Mouse (Mus musculus): ENCODE results near the gene Ddx5. TPM values are rescaled to one million over a fixed set of nuclear protein-coding genes. Genes with fewer than 3 reads are reported as not detected.

Gene Ddx5
- total and polyA plus RNA-seq, 3 experiments: 269 to 1,169 (median 505) TPM

DNA sequence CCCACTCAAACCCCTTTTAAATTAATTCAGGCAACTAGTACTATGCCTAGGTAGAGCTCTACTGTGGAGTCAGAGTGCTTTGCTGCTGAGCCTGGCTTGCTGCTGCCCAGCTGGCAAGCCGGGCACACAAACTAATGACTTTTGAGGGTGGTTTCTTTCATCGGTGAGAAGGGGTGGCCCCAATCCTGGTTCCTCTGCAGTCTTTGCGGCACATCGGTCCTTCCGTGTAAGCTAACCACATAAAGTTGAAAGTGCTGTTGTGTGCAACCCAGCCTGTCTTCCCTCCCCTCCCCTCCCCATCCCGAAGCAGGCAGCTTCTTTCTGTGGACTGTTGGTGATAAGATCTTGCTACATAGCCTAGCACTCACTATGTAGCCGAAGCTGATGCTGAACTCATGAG is 36.9 kb downstream of the Ddx5 start (continued):
- TF ChIP-seq NRF1 (IDR thresholded peaks at IDR 0.05; ENCODE audit: low read depth, low read length): no peak
- peak; percentile 66 for TF ChIP-seq MXI1 (IDR thresholded peaks at IDR 0.05; ENCODE audit: low read depth, low read length)
- TF ChIP-seq RAD21 (IDR thresholded peaks at IDR 0.05; ENCODE audit: low read depth, low read length): no peak; the same call in 1 of the 2 replicates
- peak; percentile 80 for TF ChIP-seq TCF12 (IDR thresholded peaks at IDR 0.05; ENCODE audit: low read depth, low read length)
- peak; percentile 74 for TF ChIP-seq ZMIZ1 (IDR thresholded peaks at IDR 0.05; ENCODE audit: low read depth, low read length)
- no peak for TF ChIP-seq ZC3H11A (IDR thresholded peaks at IDR 0.05; ENCODE audit: low read depth, low read length)
- TF ChIP-seq GABPA (IDR thresholded peaks at IDR 0.05; ENCODE audit: insufficient replicate concordance, low read depth, low read length): no peak
- peak; percentile 88 for TF ChIP-seq IRF4 (IDR thresholded peaks at IDR 0.05; ENCODE audit: low read depth, low read length)
- no peak for TF ChIP-seq E2F4 (IDR thresholded peaks at IDR 0.05; ENCODE audit: insufficient replicate concordance, low read depth, low read length)
- TF ChIP-seq KAT2A (IDR thresholded peaks at IDR 0.05; ENCODE audit: insufficient replicate concordance, low read length): no peak
- no peak for TF ChIP-seq RCOR1 (conservative IDR thresholded peaks at IDR 0.05; ENCODE audit: low read depth, low read length)
- TF ChIP-seq USF2 (conservative IDR thresholded peaks at IDR 0.05; ENCODE audit: low read depth, low read length): no peak
- TF ChIP-seq CTCF (conservative IDR thresholded peaks at IDR 0.05 in 1 of 2, IDR thresholded peaks at IDR 0.05 in 1 of 2; ENCODE audit: low read depth in 2 of 2, low read length in 2 of 2): no peak
- TF ChIP-seq CHD1 (IDR thresholded peaks at IDR 0.05; ENCODE audit: low read depth, low read length): 0 out of 2 replicates have a peak, but pooled peaks have one; percentile 76

DNA sequence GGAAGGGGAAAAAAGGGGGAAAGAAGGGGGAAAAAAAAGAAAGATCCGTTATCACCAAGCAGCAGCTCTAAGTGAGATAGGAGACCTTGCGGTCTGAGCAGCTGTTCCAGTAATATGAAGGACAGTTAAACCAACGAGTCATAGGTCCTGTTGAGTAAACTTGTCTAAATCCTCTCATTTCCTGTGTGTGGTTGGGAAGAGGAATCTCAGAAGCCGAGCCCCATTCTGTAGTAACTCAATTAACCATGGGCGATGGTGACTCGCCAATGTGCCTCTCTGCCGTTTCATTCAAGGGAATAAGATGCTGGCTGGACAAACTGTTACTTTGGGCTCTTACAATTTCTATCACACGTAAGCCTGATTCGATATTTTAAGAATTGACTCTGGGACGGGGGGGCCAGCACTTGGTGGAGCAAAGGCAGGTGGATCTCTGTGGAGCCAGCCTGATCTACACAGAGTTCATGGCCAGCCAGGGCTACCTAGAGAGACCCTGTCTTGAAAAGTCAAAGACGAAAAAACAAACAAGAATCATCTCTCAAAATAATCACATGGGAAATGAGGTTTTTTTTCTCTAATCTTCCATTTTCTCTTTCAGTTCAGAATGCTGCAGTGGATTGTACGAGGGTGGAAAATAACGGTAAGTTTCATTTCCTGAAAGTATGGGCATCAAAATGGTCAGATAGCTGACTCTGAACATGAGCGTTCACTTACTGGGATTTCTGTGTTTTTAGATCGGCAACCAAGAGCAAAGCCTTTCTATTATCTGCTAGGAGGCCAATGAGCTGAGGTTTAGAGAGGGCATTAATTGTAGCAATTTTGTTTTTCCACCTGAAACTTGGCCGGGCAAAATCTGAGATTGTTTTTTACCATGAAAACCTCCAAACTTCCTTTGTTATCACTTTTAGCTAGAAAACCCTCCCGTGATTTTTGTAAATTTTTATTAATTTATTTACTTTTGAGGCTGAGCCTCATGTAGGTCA is 37.7 kb downstream of the Ddx5 start, which contains the start of gene Milr1:
Gene Milr1 (plus strand): TSS at position 188 of the 980 bp plus-strand sequence.
- H3K27ac ChIP-seq (ENCODE audit: insufficient read depth, low read depth): peak within 1 kb of the TSS; percentile 95
- TF ChIP-seq CHD1 (IDR thresholded peaks at IDR 0.05; ENCODE audit: low read depth, low read length) (peak; percentile 82), HCFC1 (IDR thresholded peaks at IDR 0.05; ENCODE audit: low read depth, low read length) (no peak), NRF1 (IDR thresholded peaks at IDR 0.05; ENCODE audit: low read depth, low read length) (no peak), TCF12 (IDR thresholded peaks at IDR 0.05; ENCODE audit: low read depth, low read length) (peak; percentile 49; the same call in 1 of the 2 replicates), ZC3H11A (IDR thresholded peaks at IDR 0.05; ENCODE audit: low read depth, low read length) (no peak), MYC (IDR thresholded peaks at IDR 0.05; ENCODE audit: low read depth, low read length) (peak; percentile 91), CHD2 (IDR thresholded peaks at IDR 0.05; ENCODE audit: low read length) (peak; percentile 70), IRF4 (IDR thresholded peaks at IDR 0.05; ENCODE audit: low read depth, low read length) (peak; percentile 94), USF1 (IDR thresholded peaks at IDR 0.05; ENCODE audit: low read depth, low read length) (no peak), CTCF (conservative IDR thresholded peaks at IDR 0.05 in 1 of 2, IDR thresholded peaks at IDR 0.05 in 1 of 2; ENCODE audit: low read depth in 2 of 2, low read length in 2 of 2) (no peak), MAX (IDR thresholded peaks at IDR 0.05; ENCODE audit: low read length) (peak; percentile 68), SMC3 (IDR thresholded peaks at IDR 0.05; ENCODE audit: low read depth, low read length) (no peak), E2F4 (IDR thresholded peaks at IDR 0.05; ENCODE audit: insufficient replicate concordance, low read depth, low read length) (peak; percentile 57; the same call in 1 of the 2 replicates), RAD21 (IDR thresholded peaks at IDR 0.05; ENCODE audit: low read depth, low read length) (no peak), ELF1 (IDR thresholded peaks at IDR 0.05; ENCODE audit: low read depth, low read length) (peak; percentile 32; the same call in 1 of the 2 replicates), NELFE (IDR thresholded peaks at IDR 0.05; ENCODE audit: low read depth, low read length) (peak; percentile 0), ZMIZ1 (IDR thresholded peaks at IDR 0.05; ENCODE audit: low read depth, low read length) (peak; percentile 27), JUND (conservative IDR thresholded peaks at IDR 0.05; ENCODE audit: low read depth, low read length) (peak; percentile 93), BHLHE40 (IDR thresholded peaks at IDR 0.05; ENCODE audit: low read depth, low read length) (peak; percentile 71), POLR2AphosphoS2 (IDR thresholded peaks at IDR 0.05; ENCODE audit: low read depth, low read length) (peak; percentile 78), POLR2A (IDR thresholded peaks at IDR 0.05; ENCODE audit: low read depth, low read length) (peak; percentile 47), MAZ (IDR thresholded peaks at IDR 0.05; ENCODE audit: low read depth, low read length) (peak; percentile 83), UBTF (IDR thresholded peaks at IDR 0.05; ENCODE audit: low read depth, low read length) (no peak), MXI1 (IDR thresholded peaks at IDR 0.05; ENCODE audit: low read depth, low read length) (peak; percentile 44), ZKSCAN1 (IDR thresholded peaks at IDR 0.05; ENCODE audit: borderline replicate concordance, low read depth, low read length) (no peak), TBP (conservative IDR thresholded peaks at IDR 0.05; ENCODE audit: low read depth, low read length) (peak; percentile 89), ZNF384 (IDR thresholded peaks at IDR 0.05; ENCODE audit: low read depth, low read length) (peak; percentile 92), MAFK (IDR thresholded peaks at IDR 0.05; ENCODE audit: insufficient replicate concordance, low read length) (0 out of 2 replicates have a peak, but pooled peaks have one; percentile 48)

More for the DNA sequence above, 37.7 kb downstream of the Ddx5 start, which contains the start of gene Milr1:
- Histone ChIP-seq H3K36me3 (replicated peaks in 1 of 2; ENCODE audit: control insufficient read depth in 1 of 2, insufficient read depth in 1 of 2, low read length in 1 of 2) (peaks cover 6 to 29% of the 10 kb centered on the region in 2 experiments), H3K9ac (ENCODE audit: insufficient read depth, low read depth) (peak within 1 kb of the TSS; percentile 94), H3K4me2 (ENCODE audit: insufficient read depth, low read depth, poor library complexity, severe bottlenecking) (peak within 1 kb of the TSS; percentile 76), H3K27me3 (replicated peaks) (no peaks in the 10 kb centered on the region), H3K9me3 (replicated peaks; ENCODE audit: low read length) (peaks cover 6% of the 10 kb centered on the region), H3K4me1 (ENCODE audit: control insufficient read depth in 1 of 2, insufficient read depth in 2 of 2) (peaks cover 5 to 31% of the 10 kb centered on the region in 2 experiments), H3K79me2 (replicated peaks; ENCODE audit: control insufficient read depth, extremely low read depth, insufficient read depth, poor library complexity, severe bottlenecking) (peaks cover 10% of the 10 kb centered on the region; the same call in 1 of the 2 replicates), H3K4me3 (replicated peaks in 1 of 3; ENCODE audit: low read depth in 2 of 3, low read length in 2 of 3, poor library complexity in 1 of 3) (peak within 1 kb of the TSS; percentile 52 to 66 (median 52))
- dilution Hi-C loops (cut with MboI; ENCODE audit: extremely low pct_ligation_motif_present, extremely low pct_unique_long_range_greater_than_20kb, low sequenced_read_pairs) (no loop called here), in situ Hi-C loops (cut with MboI; ENCODE audit: low pct_ligation_motif_present, low pct_unique_long_range_greater_than_20kb, low sequenced_read_pairs) (loop anchor here (5.0 to 25.0 kb wide), 4 partner anchors 79 to 439 kb away; partner anchors contain the start of genes Cd79b and Gh)
- peak; percentile 83 for DNase-seq (ENCODE audit: extremely low read depth)
